Mouse (Mus musculus): Measurements from ENCODE around the gene 5330417C22Rik.

GRCm38 (mm10) chr3:108476761-108477619 lies 59.3 kb downstream of the 5330417C22Rik start:
- TF ChIP-seq GATA1 (IDR thresholded peaks at IDR 0.05; ENCODE audit: low read depth, low read length) (no peak), POLR2A (IDR thresholded peaks at IDR 0.05; ENCODE audit: control insufficient read depth in 1 of 2, insufficient read depth in 1 of 2, low read depth in 1 of 2, low read length in 2 of 2, poor library complexity in 1 of 2) (no peak), MYC (IDR thresholded peaks at IDR 0.05; ENCODE audit: low read depth, low read length) (no peak), USF1 (IDR thresholded peaks at IDR 0.05; ENCODE audit: low read depth, low read length) (no peak)

Measured in MEL (cell line).